Mouse (Mus musculus): ENCODE data around the gene Cdc34. TPM values are rescaled to one million over a fixed set of nuclear protein-coding genes. Genes with fewer than 3 reads are reported as not detected.

Gene Cdc34
- polyA plus RNA-seq, 1 experiment from 2014 or later, result 122 TPM

DNA sequence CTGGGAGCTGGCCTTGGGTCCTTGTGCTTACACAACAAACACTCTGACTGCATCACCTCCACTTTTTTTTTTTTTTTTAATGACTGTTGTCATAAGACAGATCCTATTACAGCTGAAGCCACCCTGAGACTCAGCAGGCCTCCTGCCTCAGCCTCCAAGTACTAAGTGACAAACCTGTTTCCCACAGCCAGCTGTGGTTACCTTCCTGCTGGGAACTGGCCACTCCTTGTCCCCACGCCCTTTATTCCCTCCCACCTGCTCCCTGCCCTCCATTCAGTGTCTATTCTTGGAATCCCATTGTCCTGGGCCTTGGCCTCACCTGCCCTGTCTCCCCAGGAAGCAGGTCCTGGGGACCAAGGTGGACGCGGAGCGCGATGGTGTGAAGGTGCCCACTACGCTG is 5.5 kb downstream of the Cdc34 start:
- Histone ChIP-seq H3K9me3 (peaks cover 3% of the 10 kb centered on the region; the same call in 1 of the 2 replicates), H3K9ac (peak overlapping the region; percentile 55; the same call in 1 of the 2 replicates), H3K4me1 (peaks cover 48% of the 10 kb centered on the region), H3K27me3 (replicated peaks) (no peaks in the 10 kb centered on the region), H3K4me3 (no peak overlapping the region), H3K4me2 (no peak overlapping the region), H3K27ac (replicated peaks) (peak overlapping the region; percentile 88), H3K36me3 (peaks cover 66% of the 10 kb centered on the region)
- 96% methylated on average over 6 of the region's 6 CpGs for WGBS
- ATAC-seq (ENCODE audit: extremely low read depth, insufficient number of reproducible peaks, low FRiP score, low TSS enrichment), result no peak

DNA sequence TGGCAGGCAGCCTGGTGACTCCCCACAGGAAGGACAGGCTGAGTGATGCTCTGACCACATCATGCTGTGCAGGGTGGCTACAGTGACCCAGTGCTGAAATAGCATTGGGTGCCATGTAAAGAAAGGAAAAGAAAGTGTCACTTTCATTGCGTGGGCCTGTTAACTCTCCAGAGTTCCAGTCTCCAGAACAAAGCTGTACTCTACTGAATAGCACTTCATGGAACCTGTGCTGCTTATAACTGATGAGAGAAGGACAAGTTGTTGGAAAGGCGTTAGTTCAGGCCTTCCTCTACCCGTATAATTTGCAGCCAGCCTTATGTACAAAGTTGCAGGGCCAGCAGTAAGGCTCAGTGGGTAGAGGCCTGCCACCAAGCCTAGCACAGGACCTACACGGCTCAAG is 6.7 kb downstream of the Cdc34 start, which contains the start of gene Gzmm:
Gene Gzmm, plus strand, starts transcription at position 301 of the 400 bp plus-strand sequence.
- peaks cover 3% of the 10 kb centered on the region; the same call in 1 of the 2 replicates for H3K9me3 ChIP-seq
- no peak within 1 kb of the TSS for H3K27ac ChIP-seq (replicated peaks)
- H3K36me3 ChIP-seq, result peaks cover 65% of the 10 kb centered on the region
- H3K4me2 ChIP-seq, result no peak within 1 kb of the TSS
- H3K9ac ChIP-seq, result no peak within 1 kb of the TSS
- H3K27me3 ChIP-seq (replicated peaks), result no peaks in the 10 kb centered on the region
- H3K4me3 ChIP-seq, result no peak within 1 kb of the TSS
- no peak for ATAC-seq (ENCODE audit: extremely low read depth, insufficient number of reproducible peaks, low FRiP score, low TSS enrichment)
- 79% methylated on average over 4 of the region's 4 CpGs for WGBS
- peaks cover 37% of the 10 kb centered on the region for H3K4me1 ChIP-seq

DNA sequence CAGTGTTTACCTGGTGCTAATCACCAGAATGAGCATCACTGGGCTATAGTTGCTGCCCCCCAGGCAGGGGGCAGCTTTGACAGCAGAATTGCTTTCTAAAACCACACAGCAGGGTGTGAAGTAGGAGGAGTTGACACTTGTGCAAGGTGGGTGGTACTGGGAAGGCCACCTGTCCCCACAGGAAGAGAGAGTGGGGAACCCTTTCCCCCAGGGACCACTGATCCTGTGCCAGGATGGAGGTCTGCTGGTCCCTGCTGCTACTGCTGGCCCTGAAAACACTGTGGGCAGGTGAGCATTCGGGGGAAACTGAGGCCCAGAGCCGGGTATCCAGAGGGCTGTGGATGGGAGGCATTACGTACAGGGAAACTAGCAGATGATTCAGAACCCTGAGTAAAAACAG is 7.2 kb downstream of the Cdc34 start:
- H3K4me2 ChIP-seq, result no peak overlapping the region
- H3K9ac ChIP-seq, result no peak overlapping the region
- WGBS, result 83% methylated on average over 3 of the region's 3 CpGs
- H3K27me3 ChIP-seq (replicated peaks), result no peaks in the 10 kb centered on the region
- H3K27ac ChIP-seq (replicated peaks), result no peak overlapping the region
- peaks cover 3% of the 10 kb centered on the region; the same call in 1 of the 2 replicates for H3K9me3 ChIP-seq
- no peak overlapping the region for H3K4me3 ChIP-seq
- peaks cover 36% of the 10 kb centered on the region for H3K4me1 ChIP-seq
- no peak for ATAC-seq (ENCODE audit: extremely low read depth, insufficient number of reproducible peaks, low FRiP score, low TSS enrichment)
- peaks cover 61% of the 10 kb centered on the region for H3K36me3 ChIP-seq

DNA sequence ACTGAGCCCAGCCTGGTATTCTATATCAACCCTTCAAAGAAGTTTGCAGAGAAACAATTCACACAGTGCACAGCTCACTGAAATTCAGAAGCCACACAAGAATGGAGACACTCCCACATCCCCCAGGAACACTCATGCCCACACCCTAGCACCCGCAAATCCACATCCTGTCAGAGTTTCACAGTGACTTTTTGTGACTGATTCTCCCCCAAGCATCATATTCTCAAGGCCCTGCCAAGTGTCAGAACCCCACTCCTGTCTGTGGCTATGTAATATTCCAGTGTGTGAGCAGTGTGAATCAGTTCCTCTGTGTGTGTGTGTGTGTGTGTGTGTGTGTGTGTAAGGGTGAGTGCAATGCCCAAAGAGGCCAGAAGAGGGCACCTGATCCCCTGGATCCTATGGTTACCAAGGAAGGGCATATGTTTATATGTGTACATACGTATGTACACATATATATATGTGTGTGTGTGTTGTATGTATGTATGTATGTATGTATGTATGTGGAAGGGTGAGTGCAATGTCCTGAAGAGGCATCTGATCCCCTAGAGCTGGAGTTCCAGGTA is 10.1 kb downstream of the Cdc34 start:
- H3K4me2 ChIP-seq, result no peak overlapping the region
- H3K27ac ChIP-seq (replicated peaks), result no peak overlapping the region
- peaks cover 3% of the 10 kb centered on the region; the same call in 1 of the 2 replicates for H3K9me3 ChIP-seq
- peaks cover 32% of the 10 kb centered on the region for H3K4me1 ChIP-seq
- H3K4me3 ChIP-seq, result no peak overlapping the region
- H3K27me3 ChIP-seq (replicated peaks), result no peaks in the 10 kb centered on the region
- H3K36me3 ChIP-seq, result peaks cover 32% of the 10 kb centered on the region
- no peak overlapping the region for H3K9ac ChIP-seq
- WGBS, result 100% methylated on average over 2 of the region's 2 CpGs
- ATAC-seq (ENCODE audit: extremely low read depth, insufficient number of reproducible peaks, low FRiP score, low TSS enrichment), result no peak

DNA sequence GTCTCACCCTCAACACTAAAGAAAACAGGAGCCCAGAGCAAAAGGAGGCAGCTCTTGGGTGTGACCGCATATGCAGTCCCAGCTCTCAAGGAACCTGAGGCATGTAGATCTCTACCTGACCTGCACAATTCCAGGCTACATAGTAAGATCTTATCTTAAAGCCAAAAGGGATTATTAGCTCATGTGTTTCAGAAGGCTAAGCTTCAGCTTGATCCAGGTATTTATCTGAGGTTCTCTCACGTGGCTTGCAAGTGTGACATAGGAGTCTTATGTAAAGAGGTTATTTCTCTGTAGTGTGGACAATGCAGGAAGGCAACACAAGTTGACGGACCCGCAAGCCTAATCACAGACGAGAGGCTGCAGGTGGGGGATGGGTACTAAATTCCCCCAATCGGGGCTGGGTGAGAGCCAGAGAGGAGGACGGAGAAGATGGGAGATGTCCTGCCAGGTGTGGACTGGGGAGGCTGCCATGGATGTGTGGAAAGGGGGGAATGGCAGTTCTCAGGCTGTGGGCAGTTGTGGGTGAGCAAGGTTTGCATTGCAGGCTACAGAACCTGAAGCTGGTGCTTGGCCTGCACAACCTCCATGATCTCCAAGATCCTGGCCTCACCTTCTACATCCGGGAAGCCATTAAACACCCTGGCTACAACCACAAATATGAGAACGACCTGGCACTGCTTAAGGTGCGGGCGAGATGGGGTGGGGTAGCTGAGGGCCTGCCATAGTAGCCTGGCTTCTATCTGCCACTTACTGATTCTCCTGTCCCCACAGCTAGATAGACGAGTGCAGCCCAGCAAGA is 11.8 kb downstream of the Cdc34 start:
- Histone ChIP-seq H3K9me3 (peaks cover 3% of the 10 kb centered on the region; the same call in 1 of the 2 replicates), H3K4me1 (peaks cover 34% of the 10 kb centered on the region), H3K4me3 (no peak overlapping the region), H3K36me3 (peaks cover 15% of the 10 kb centered on the region), H3K9ac (peak overlapping the region; percentile 15; the same call in 1 of the 2 replicates), H3K27ac (replicated peaks) (no peak overlapping the region), H3K27me3 (replicated peaks) (no peaks in the 10 kb centered on the region), H3K4me2 (no peak overlapping the region)
- ATAC-seq (ENCODE audit: extremely low read depth, insufficient number of reproducible peaks, low FRiP score, low TSS enrichment), result no peak
- WGBS, result 67% methylated on average over 12 of the region's 12 CpGs

DNA sequence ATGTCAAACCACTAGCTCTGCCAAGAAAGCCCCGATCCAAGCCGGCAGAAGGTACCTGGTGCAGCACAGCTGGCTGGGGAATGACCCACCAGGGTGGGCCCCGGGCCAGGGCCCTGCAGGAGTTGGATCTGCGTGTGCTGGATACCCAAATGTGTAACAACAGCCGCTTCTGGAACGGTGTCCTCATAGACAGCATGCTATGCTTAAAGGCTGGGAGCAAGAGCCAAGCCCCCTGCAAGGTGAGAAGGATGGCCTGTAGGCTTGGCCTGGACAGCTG is 12.3 kb downstream of the Cdc34 start:
- Histone ChIP-seq H3K9me3 (peaks cover 3% of the 10 kb centered on the region; the same call in 1 of the 2 replicates), H3K4me2 (no peak overlapping the region), H3K27me3 (replicated peaks) (no peaks in the 10 kb centered on the region), H3K4me3 (no peak overlapping the region), H3K27ac (replicated peaks) (no peak overlapping the region), H3K36me3 (peaks cover 9% of the 10 kb centered on the region), H3K9ac (peak overlapping the region; percentile 15; the same call in 1 of the 2 replicates), H3K4me1 (peaks cover 34% of the 10 kb centered on the region)
- WGBS, result 67% methylated on average over 6 of the region's 6 CpGs
- ATAC-seq (ENCODE audit: extremely low read depth, insufficient number of reproducible peaks, low FRiP score, low TSS enrichment), result no peak

DNA sequence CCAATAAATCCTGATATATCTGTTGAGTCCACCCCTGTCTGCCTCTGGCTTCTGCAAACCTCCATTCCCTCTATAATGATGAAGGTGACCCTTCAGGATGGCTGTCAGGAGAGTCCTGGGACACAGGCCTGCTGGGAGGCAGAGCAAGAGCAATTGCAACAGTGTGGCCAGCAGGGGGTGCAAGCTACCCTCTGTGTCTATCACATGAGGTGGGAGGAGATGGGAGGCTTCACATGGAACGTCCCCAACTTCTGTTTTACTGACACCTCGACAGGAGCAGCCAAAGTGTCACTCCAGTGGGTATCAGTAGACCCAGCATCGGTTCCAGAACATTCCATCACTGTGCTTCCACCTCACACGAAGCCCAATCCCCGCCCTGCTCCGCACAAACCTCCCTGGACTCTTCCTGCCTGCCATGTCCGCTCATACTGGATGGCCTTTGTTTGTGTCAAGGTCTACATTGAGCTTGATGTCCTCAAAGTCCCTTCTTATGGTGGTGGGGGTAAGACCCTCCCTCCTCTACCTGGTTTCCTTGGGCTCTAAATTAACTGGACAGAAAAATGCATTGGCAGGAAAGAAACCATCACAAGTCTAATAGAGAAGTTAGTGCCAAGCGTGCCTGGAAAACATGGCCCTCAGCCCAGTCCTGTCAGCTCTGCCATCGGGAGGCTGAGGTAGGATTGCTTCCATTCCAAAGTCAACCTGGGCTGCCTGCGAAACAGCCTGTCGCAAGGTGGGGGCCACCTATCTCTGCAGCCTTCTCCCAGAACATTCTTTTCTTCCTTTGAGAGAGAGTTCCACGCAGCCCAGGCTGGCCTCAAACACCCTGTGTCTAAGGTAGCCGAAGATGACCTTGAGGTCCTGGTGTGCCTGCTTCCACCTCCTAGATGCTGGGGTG is 13.5 kb downstream of the Cdc34 start:
- Histone ChIP-seq H3K9me3 (peaks cover 3% of the 10 kb centered on the region; the same call in 1 of the 2 replicates), H3K36me3 (0 out of 2 replicates have a peak, but pooled peaks cover 5% of the 10 kb centered on the region), H3K27me3 (replicated peaks) (no peaks in the 10 kb centered on the region), H3K4me2 (peak overlapping the region; percentile 49), H3K27ac (replicated peaks) (peak overlapping the region; percentile 89), H3K4me1 (peaks cover 35% of the 10 kb centered on the region), H3K9ac (peak overlapping the region; percentile 68), H3K4me3 (no peak overlapping the region)
- no peak for ATAC-seq (ENCODE audit: extremely low read depth, insufficient number of reproducible peaks, low FRiP score, low TSS enrichment)
- 57% methylated on average over 13 of the region's 13 CpGs for WGBS

DNA sequence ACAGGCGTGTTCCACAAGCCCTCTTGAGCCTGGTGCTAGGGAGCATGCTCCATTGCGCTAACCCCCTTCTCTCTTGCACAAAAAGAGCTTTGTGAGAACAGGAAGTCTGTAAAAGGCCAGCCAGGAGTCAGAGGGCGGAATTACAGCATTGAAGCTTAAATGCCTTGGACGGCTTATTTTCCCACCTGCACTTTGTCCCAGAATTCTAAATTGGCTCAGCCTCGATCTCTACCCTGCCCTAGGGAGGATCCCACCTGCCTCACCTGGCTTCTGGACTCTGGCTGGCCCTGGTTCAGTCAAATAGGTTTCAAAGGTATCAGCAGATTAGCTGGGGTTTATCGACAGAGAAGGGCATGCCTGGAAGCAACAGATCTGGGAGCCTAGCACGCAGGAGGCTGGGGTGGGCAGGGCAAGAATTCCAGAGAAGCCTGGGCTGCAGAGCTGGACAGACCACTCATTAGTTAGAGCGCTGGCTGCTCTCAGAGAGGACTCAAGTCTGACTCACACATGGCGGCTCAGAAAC is 14.2 kb downstream of the Cdc34 start:
- H3K36me3 ChIP-seq, result 0 out of 2 replicates have a peak, but pooled peaks cover 5% of the 10 kb centered on the region
- peak overlapping the region; percentile 68 for H3K9ac ChIP-seq
- 35% methylated on average over 9 of the region's 9 CpGs for WGBS
- no peak for ATAC-seq (ENCODE audit: extremely low read depth, insufficient number of reproducible peaks, low FRiP score, low TSS enrichment)
- H3K4me2 ChIP-seq, result peak overlapping the region; percentile 49
- H3K9me3 ChIP-seq, result peaks cover 3% of the 10 kb centered on the region; the same call in 1 of the 2 replicates
- H3K27me3 ChIP-seq (replicated peaks), result no peaks in the 10 kb centered on the region
- H3K4me1 ChIP-seq, result peaks cover 42% of the 10 kb centered on the region
- H3K27ac ChIP-seq (replicated peaks), result peak overlapping the region; percentile 89
- H3K4me3 ChIP-seq, result peak overlapping the region; percentile 17; the same call in 1 of the 2 replicates

DNA sequence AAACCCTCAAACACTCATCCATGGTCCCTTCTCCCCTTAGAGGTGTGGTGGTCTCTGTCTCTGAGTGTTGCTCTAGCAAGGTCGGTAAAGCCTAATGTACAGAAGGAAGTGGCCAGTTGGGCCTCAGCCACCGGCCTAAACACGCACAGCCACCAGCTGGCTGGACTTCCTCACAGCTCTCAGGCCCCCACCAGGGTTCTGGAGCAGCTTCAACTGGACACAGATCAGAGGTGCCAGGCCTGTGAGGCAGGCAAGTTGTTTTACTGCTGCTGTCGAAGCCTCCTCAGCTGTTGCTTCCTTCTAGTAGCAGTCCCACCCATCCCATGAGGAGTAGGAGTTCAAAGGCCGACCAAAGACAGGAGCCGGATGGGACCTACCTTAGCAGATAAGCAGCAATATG is 15.9 kb downstream of the Cdc34 start:
- Histone ChIP-seq H3K9me3 (no peaks in the 10 kb centered on the region), H3K4me2 (no peak overlapping the region), H3K36me3 (no peaks in the 10 kb centered on the region), H3K27me3 (replicated peaks) (no peaks in the 10 kb centered on the region), H3K9ac (no peak overlapping the region), H3K4me3 (no peak overlapping the region), H3K4me1 (peaks cover 51% of the 10 kb centered on the region), H3K27ac (replicated peaks) (no peak overlapping the region)
- WGBS, result 72% methylated on average over 6 of the region's 6 CpGs
- ATAC-seq (ENCODE audit: extremely low read depth, insufficient number of reproducible peaks, low FRiP score, low TSS enrichment), result no peak

DNA sequence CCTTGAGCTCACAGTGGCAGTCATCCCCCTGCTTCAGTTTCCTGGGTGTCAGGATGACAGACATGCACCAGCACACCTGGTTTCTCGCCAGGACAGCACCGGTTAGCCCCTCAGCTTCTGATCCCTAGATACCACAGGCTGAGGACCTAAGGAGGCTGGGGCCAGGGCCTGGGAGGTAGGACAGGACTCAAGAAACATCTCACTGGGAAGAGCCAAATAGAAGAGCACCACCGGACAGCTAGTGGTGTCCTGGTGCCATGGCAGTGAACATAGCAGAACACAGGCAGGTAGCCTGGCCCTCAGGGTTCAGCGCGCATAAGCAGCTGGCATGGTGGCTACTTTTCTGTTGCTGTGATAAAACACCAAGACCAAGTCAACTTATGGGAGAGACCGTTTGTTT is 16.5 kb downstream of the Cdc34 start:
- Histone ChIP-seq H3K9ac (no peak overlapping the region), H3K9me3 (no peaks in the 10 kb centered on the region), H3K36me3 (no peaks in the 10 kb centered on the region), H3K27me3 (replicated peaks) (no peaks in the 10 kb centered on the region), H3K4me1 (peaks cover 51% of the 10 kb centered on the region), H3K27ac (replicated peaks) (no peak overlapping the region), H3K4me2 (no peak overlapping the region), H3K4me3 (no peak overlapping the region)
- 85% methylated on average over 6 of the region's 6 CpGs for WGBS
- no peak for ATAC-seq (ENCODE audit: extremely low read depth, insufficient number of reproducible peaks, low FRiP score, low TSS enrichment)

DNA sequence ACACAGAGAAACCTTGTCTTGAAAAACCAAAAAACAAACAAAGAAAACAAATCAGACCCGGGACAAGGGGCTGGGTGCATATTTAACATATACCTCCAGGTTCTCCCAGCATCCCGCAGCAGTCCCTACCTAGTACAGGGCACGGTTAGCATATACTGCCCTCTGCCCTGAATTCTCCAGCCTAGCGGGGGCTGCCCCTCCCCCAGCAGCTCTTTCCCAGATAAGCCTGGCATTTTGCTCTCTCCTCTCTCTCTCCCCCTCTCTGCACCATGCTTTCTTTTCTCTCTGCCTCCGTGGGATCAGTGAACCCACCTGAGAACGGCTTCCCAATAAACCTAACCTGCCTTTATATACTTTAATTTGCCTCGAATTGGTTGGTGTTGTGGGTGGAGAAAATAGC is 18.7 kb downstream of the Cdc34 start:
- ATAC-seq (ENCODE audit: extremely low read depth, insufficient number of reproducible peaks, low FRiP score, low TSS enrichment), result no peak
- H3K4me2 ChIP-seq, result peak overlapping the region; percentile 40
- H3K36me3 ChIP-seq, result no peaks in the 10 kb centered on the region
- H3K27me3 ChIP-seq (replicated peaks), result no peaks in the 10 kb centered on the region
- H3K4me3 ChIP-seq, result no peak overlapping the region
- peak overlapping the region; percentile 61 for H3K9ac ChIP-seq
- WGBS, result 24% methylated on average over 7 of the region's 7 CpGs
- H3K9me3 ChIP-seq, result no peaks in the 10 kb centered on the region
- peaks cover 45% of the 10 kb centered on the region for H3K4me1 ChIP-seq
- H3K27ac ChIP-seq (replicated peaks), result peak overlapping the region; percentile 84

Data from heart, embryonic 13.5 days (tissue).